Mouse (Mus musculus): ENCODE results near the gene Adgrl3. TPM values are rescaled to one million over a fixed set of nuclear protein-coding genes. Genes with fewer than 3 reads are reported as not detected.
A peak's percentile ranks its signal among the peaks of the same experiment; 100 is the strongest.

The Adgrl3 gene
- polyA plus RNA-seq, 1 experiment from 2014 or later, result 19.4 TPM

DNA sequence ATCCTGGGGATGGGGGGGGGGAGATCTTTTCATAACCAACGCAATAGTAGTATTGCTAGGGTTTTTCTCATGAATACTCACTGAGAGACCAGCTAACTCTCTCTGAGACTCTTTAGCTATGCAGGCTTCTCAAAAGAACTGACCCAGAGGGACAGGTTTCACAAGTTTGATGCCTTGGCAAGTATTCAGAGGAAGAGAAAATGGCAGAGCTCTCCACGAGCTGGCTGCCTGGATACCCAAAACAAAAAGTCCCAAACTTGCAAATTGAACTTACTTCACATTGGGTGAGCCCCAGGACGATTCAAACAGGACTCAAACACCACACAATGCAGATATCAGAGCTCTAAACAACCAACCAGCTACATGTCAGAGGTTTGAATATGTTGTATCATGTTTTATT is 563.5 kb downstream of the Adgrl3 start:
- H3K9ac ChIP-seq (ENCODE audit: low read length), result no peak overlapping the region
- no peak overlapping the region for H3K4me2 ChIP-seq (ENCODE audit: low read depth, low read length, severe bottlenecking)
- no peak overlapping the region for H3K4me3 ChIP-seq (ENCODE audit: low read depth, low read length)
- H3K27ac ChIP-seq (ENCODE audit: low read depth, low read length), result no peak overlapping the region
- H3K27me3 ChIP-seq (ENCODE audit: control insufficient read depth, insufficient read depth, low read length), result no peaks in the 10 kb centered on the region
- H3K36me3 ChIP-seq (ENCODE audit: control insufficient read depth, insufficient read depth, low read length), result no peaks in the 10 kb centered on the region
- no peak for ATAC-seq (replicated peaks; ENCODE audit: low FRiP score)
- no peaks in the 10 kb centered on the region for H3K9me3 ChIP-seq (ENCODE audit: control insufficient read depth, low read length)
- DNase-seq (ENCODE audit: low spot score), result no peak
- H3K4me1 ChIP-seq (replicated peaks; ENCODE audit: control insufficient read depth, insufficient read depth, low read length), result no peaks in the 10 kb centered on the region
- WGBS, result 41% methylated on average over 3 of the region's 3 CpGs

GRCm38 (mm10) chr5:81584945-81585344 is 565.0 kb downstream of the Adgrl3 start:
- no peaks in the 10 kb centered on the region for H3K4me1 ChIP-seq (replicated peaks; ENCODE audit: control insufficient read depth, insufficient read depth, low read length)
- DNase-seq (ENCODE audit: low spot score), result no peak
- H3K36me3 ChIP-seq (ENCODE audit: control insufficient read depth, insufficient read depth, low read length), result no peaks in the 10 kb centered on the region
- H3K4me2 ChIP-seq (ENCODE audit: low read depth, low read length, severe bottlenecking), result no peak overlapping the region
- H3K27ac ChIP-seq (ENCODE audit: low read depth, low read length), result no peak overlapping the region
- no peak overlapping the region for H3K4me3 ChIP-seq (ENCODE audit: low read depth, low read length)
- no peak for ATAC-seq (replicated peaks; ENCODE audit: low FRiP score)
- H3K9me3 ChIP-seq (ENCODE audit: control insufficient read depth, low read length), result no peaks in the 10 kb centered on the region
- no peak overlapping the region for H3K9ac ChIP-seq (ENCODE audit: low read length)
- no peaks in the 10 kb centered on the region for H3K27me3 ChIP-seq (ENCODE audit: control insufficient read depth, insufficient read depth, low read length)
- 79% methylated on average over 3 of the region's 3 CpGs for WGBS

DNA sequence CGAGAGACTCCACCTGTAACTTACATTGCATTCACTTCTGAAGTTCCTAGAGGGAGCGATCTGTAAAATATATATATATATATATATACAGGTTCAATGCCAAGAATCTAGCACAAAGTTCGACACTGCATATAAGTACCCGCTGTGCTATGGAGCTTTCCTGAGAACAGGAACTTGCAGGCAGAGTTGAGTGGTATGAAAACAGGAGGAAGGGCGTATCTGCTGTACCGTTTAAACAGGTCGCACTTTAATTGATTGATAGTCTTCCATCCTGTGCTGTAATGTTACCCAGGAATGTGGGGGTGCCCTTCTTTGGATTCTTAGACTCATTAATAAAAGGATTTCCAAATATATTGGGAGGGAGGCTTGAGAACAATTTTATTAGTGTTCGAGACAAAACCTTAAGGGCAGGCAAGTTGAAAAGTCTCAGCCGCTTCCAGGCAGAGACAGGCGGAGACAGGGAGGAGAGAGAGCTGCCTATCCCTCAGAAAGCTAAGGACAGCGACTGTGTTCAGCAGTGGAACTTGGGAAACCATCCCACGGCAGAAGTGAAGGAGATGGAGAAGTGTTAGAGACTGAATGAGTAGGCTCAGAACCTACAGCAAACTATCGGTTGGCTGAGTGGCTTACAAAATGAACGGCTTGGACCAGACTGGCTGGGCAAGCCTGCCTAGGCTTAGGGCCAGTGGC is 570.2 kb downstream of the Adgrl3 start:
- Histone ChIP-seq H3K4me1 (replicated peaks; ENCODE audit: control insufficient read depth, insufficient read depth, low read length) (no peaks in the 10 kb centered on the region), H3K9ac (ENCODE audit: low read length) (no peak overlapping the region), H3K4me3 (ENCODE audit: low read depth, low read length) (no peak overlapping the region), H3K36me3 (ENCODE audit: control insufficient read depth, insufficient read depth, low read length) (no peaks in the 10 kb centered on the region), H3K27ac (ENCODE audit: low read depth, low read length) (no peak overlapping the region), H3K27me3 (ENCODE audit: control insufficient read depth, insufficient read depth, low read length) (no peaks in the 10 kb centered on the region), H3K4me2 (ENCODE audit: low read depth, low read length, severe bottlenecking) (no peak overlapping the region), H3K9me3 (ENCODE audit: control insufficient read depth, low read length) (no peaks in the 10 kb centered on the region)
- WGBS, result 86% methylated on average over 14 of the region's 14 CpGs
- ATAC-seq (replicated peaks; ENCODE audit: low FRiP score) (no peak), DNase-seq (ENCODE audit: low spot score) (no peak)

DNA sequence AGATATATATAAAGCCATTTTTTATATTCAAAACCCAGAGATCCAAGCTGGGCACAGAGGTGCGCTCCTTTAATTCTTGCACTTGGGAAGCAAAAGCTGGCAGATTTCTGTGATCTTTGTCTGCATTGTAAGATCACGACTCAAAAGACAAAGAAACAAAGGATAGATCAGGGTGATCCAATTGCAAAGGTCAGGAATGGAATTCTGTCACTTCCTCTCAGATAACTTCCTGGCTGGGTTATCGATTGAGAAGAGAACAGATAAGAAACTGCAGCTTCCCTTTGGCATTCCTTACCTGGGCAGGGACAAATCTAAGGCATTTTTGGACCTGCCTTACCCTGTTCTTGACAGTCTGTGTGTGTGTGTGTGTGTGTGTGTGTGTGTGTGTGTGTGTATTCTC is 571.5 kb downstream of the Adgrl3 start:
- no peak for DNase-seq (ENCODE audit: low spot score)

GRCm38 (mm10) chr5:81593396-81593995 is 573.6 kb downstream of the Adgrl3 start:
- no peak for DNase-seq (ENCODE audit: low spot score)
- Histone ChIP-seq H3K4me1 (replicated peaks; ENCODE audit: control insufficient read depth, insufficient read depth, low read length) (no peaks in the 10 kb centered on the region), H3K4me2 (ENCODE audit: low read depth, low read length, severe bottlenecking) (no peak overlapping the region), H3K4me3 (ENCODE audit: low read depth, low read length) (no peak overlapping the region), H3K9me3 (ENCODE audit: control insufficient read depth, low read length) (no peaks in the 10 kb centered on the region), H3K27me3 (ENCODE audit: control insufficient read depth, insufficient read depth, low read length) (no peaks in the 10 kb centered on the region), H3K9ac (ENCODE audit: low read length) (no peak overlapping the region), H3K36me3 (ENCODE audit: control insufficient read depth, insufficient read depth, low read length) (no peaks in the 10 kb centered on the region), H3K27ac (ENCODE audit: low read depth, low read length) (no peak overlapping the region)
- no peak for ATAC-seq (replicated peaks; ENCODE audit: low FRiP score)
- 90% methylated on average over 1 of the region's 1 CpGs for WGBS

More for the DNA sequence above, 571.5 kb downstream of the Adgrl3 start:
- Histone ChIP-seq H3K9me3 (ENCODE audit: control insufficient read depth, low read length) (no peaks in the 10 kb centered on the region), H3K4me1 (replicated peaks; ENCODE audit: control insufficient read depth, insufficient read depth, low read length) (no peaks in the 10 kb centered on the region), H3K4me2 (ENCODE audit: low read depth, low read length, severe bottlenecking) (no peak overlapping the region), H3K27ac (ENCODE audit: low read depth, low read length) (no peak overlapping the region), H3K36me3 (ENCODE audit: control insufficient read depth, insufficient read depth, low read length) (no peaks in the 10 kb centered on the region), H3K4me3 (ENCODE audit: low read depth, low read length) (no peak overlapping the region), H3K9ac (ENCODE audit: low read length) (no peak overlapping the region), H3K27me3 (ENCODE audit: control insufficient read depth, insufficient read depth, low read length) (no peaks in the 10 kb centered on the region)
- no peak for ATAC-seq (replicated peaks; ENCODE audit: low FRiP score)
- 32% methylated on average over 3 of the region's 3 CpGs for WGBS

GRCm38 (mm10) chr5:81598041-81598440 is 578.1 kb downstream of the Adgrl3 start:
- Histone ChIP-seq H3K4me2 (ENCODE audit: low read depth, low read length, severe bottlenecking) (no peak overlapping the region), H3K27me3 (ENCODE audit: control insufficient read depth, insufficient read depth, low read length) (no peaks in the 10 kb centered on the region), H3K9me3 (ENCODE audit: control insufficient read depth, low read length) (no peaks in the 10 kb centered on the region), H3K27ac (ENCODE audit: low read depth, low read length) (no peak overlapping the region), H3K36me3 (ENCODE audit: control insufficient read depth, insufficient read depth, low read length) (no peaks in the 10 kb centered on the region), H3K4me1 (replicated peaks; ENCODE audit: control insufficient read depth, insufficient read depth, low read length) (no peaks in the 10 kb centered on the region), H3K4me3 (ENCODE audit: low read depth, low read length) (no peak overlapping the region), H3K9ac (ENCODE audit: low read length) (no peak overlapping the region)
- no peak for ATAC-seq (replicated peaks; ENCODE audit: low FRiP score)
- WGBS, result 78% methylated on average over 6 of the region's 6 CpGs
- DNase-seq (ENCODE audit: low spot score), result no peak

DNA sequence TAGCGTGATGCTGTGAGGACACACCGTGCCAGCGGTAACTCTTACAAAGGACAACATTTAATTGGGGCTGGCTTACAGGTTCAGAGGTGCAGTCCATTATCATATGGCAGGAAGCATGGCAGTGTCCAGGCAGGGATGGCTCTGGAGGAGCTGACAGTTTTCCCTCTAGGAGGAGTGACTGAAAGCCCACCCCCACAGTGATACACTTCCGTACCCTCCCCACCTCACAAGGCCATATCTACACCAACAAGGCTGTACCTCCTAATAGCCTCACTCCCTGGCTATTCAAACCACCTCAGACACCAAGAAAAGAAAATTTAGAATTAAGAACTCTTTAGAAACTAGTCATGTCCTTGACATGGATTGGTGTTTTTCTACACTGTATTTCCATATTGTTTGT is 583.0 kb downstream of the Adgrl3 start:
- no peak overlapping the region for H3K4me2 ChIP-seq (ENCODE audit: low read depth, low read length, severe bottlenecking)
- no peak overlapping the region for H3K27ac ChIP-seq (ENCODE audit: low read depth, low read length)
- H3K9ac ChIP-seq (ENCODE audit: low read length), result no peak overlapping the region
- ATAC-seq (replicated peaks; ENCODE audit: low FRiP score), result 0 out of 2 replicates have a peak, but pooled peaks have one; percentile 5
- no peak for DNase-seq (ENCODE audit: low spot score)
- 73% methylated on average over 4 of the region's 4 CpGs for WGBS
- no peaks in the 10 kb centered on the region for H3K36me3 ChIP-seq (ENCODE audit: control insufficient read depth, insufficient read depth, low read length)
- no peaks in the 10 kb centered on the region for H3K4me1 ChIP-seq (replicated peaks; ENCODE audit: control insufficient read depth, insufficient read depth, low read length)
- H3K27me3 ChIP-seq (ENCODE audit: control insufficient read depth, insufficient read depth, low read length), result no peaks in the 10 kb centered on the region
- no peak overlapping the region for H3K4me3 ChIP-seq (ENCODE audit: low read depth, low read length)
- H3K9me3 ChIP-seq (ENCODE audit: control insufficient read depth, low read length), result no peaks in the 10 kb centered on the region

- Histone ChIP-seq H3K9me3 (ENCODE audit: control insufficient read depth, low read length) (no peaks in the 10 kb centered on the region), H3K27ac (ENCODE audit: low read depth, low read length) (no peak overlapping the region), H3K36me3 (ENCODE audit: control insufficient read depth, insufficient read depth, low read length) (no peaks in the 10 kb centered on the region), H3K27me3 (ENCODE audit: control insufficient read depth, insufficient read depth, low read length) (no peaks in the 10 kb centered on the region), H3K4me1 (replicated peaks; ENCODE audit: control insufficient read depth, insufficient read depth, low read length) (no peaks in the 10 kb centered on the region), H3K4me3 (ENCODE audit: low read depth, low read length) (no peak overlapping the region), H3K9ac (ENCODE audit: low read length) (no peak overlapping the region), H3K4me2 (ENCODE audit: low read depth, low read length, severe bottlenecking) (no peak overlapping the region)
- ATAC-seq (replicated peaks; ENCODE audit: low FRiP score) (no peak), DNase-seq (ENCODE audit: low spot score) (no peak)
- 93% methylated on average over 1 of the region's 1 CpGs for WGBS
Observed at GRCm38 (mm10) chr5:81605646-81606045, 585.7 kb downstream of the Adgrl3 start.

GRCm38 (mm10) chr5:81610223-81610622 is 590.3 kb downstream of the Adgrl3 start:
- WGBS, result 87% methylated on average over 5 of the region's 5 CpGs
- no peaks in the 10 kb centered on the region for H3K36me3 ChIP-seq (ENCODE audit: control insufficient read depth, insufficient read depth, low read length)
- ATAC-seq (replicated peaks; ENCODE audit: low FRiP score) (no peak), DNase-seq (ENCODE audit: low spot score) (no peak)
- no peaks in the 10 kb centered on the region for H3K4me1 ChIP-seq (replicated peaks; ENCODE audit: control insufficient read depth, insufficient read depth, low read length)
- no peak overlapping the region for H3K4me3 ChIP-seq (ENCODE audit: low read depth, low read length)
- no peak overlapping the region for H3K9ac ChIP-seq (ENCODE audit: low read length)
- no peaks in the 10 kb centered on the region for H3K9me3 ChIP-seq (ENCODE audit: control insufficient read depth, low read length)
- H3K4me2 ChIP-seq (ENCODE audit: low read depth, low read length, severe bottlenecking), result no peak overlapping the region
- H3K27ac ChIP-seq (ENCODE audit: low read depth, low read length), result no peak overlapping the region
- H3K27me3 ChIP-seq (ENCODE audit: control insufficient read depth, insufficient read depth, low read length), result no peaks in the 10 kb centered on the region
